Mouse (Mus musculus) forebrain, postnatal 0 days (tissue): Measurements from ENCODE around the gene Ucma. TPM values are rescaled to one million over a fixed set of nuclear protein-coding genes. Genes with fewer than 3 reads are reported as not detected.
A peak's percentile ranks its signal among the peaks of the same experiment; 100 is the strongest.

Experiments
- ATAC-seq: fragments of 200-750 bp; cut with Nextera tagmentation; 2 replicates; pipeline ENCODE4 v1.8.0; 2017; ENCODE audit warnings: mild to moderate bottlenecking, moderate library complexity
- DNase-seq: peaks from one replicate; pipeline ENCODE4 v3.0.0-alpha.2; 2015
- H3K27ac ChIP-seq: fragments of 300-500 bp; sonication (generic); 2 replicates; pipeline ENCODE4 v1.5.1; 2014; ENCODE audit warnings: low read depth, mild to moderate bottlenecking, antibody characterized with exemption, low read length, moderate library complexity, mixed read lengths
- H3K27me3 ChIP-seq: fragments of 300-500 bp; sonication (generic); 2 replicates; pipeline ENCODE4 v1.6.1; 2014; ENCODE audit warnings: mild to moderate bottlenecking, low read length, mixed read lengths; ENCODE audit not compliant: insufficient read depth
- H3K36me3 ChIP-seq: fragments of 300-500 bp; sonication (generic); 2 replicates; pipeline ENCODE4 v1.6.1; 2014; ENCODE audit warnings: mild to moderate bottlenecking, moderate library complexity; ENCODE audit not compliant: insufficient read depth
- H3K4me1 ChIP-seq: fragments of 300-500 bp; sonication (generic); 2 replicates; pipeline ENCODE4 v1.6.1; 2014; ENCODE audit warnings: antibody characterized with exemption; ENCODE audit not compliant: insufficient read depth
- H3K4me2 ChIP-seq: fragments of 300-500 bp; sonication (generic); 2 replicates; pipeline ENCODE4 v1.6.1; 2014; ENCODE audit warnings: low read depth, mild to moderate bottlenecking, moderate library complexity
- H3K4me3 ChIP-seq: fragments of 300-500 bp; sonication (generic); 2 replicates; pipeline ENCODE4 v1.5.1; 2014; ENCODE audit warnings: low read depth, low read length, mixed read lengths
- H3K9ac ChIP-seq: fragments of 300-500 bp; sonication (generic); 2 replicates; pipeline ENCODE4 v1.6.1; 2014; ENCODE audit warnings: mild to moderate bottlenecking
- H3K9me3 ChIP-seq: fragments of 300-500 bp; sonication (generic); 2 replicates; pipeline ENCODE4 v1.6.1; 2016; ENCODE audit warnings: low read length
- CTCF ChIP-seq: sonication (generic); IDR thresholded peaks from 2 replicates; pipeline ENCODE4 v1.5.1; 2016; ENCODE audit warnings: antibody characterized with exemption, control low read depth, low read depth
- WGBS: fragments of 180-500 bp; shearing (Covaris S2); extraction: QIAGEN DNeasy Blood & Tissue Kit; methylation state at CpG from one replicate; pipeline ENCODE4 v1.1.7; 2014; 5-methylcytosine and 5-hydroxymethylcytosine counted together
- polyA plus RNA-seq: library from polyadenylated mRNA; unstranded; fragments of >200 nt; fragmentation: Nextera tagmentation; extraction: Ambion mirVana; gene quantifications from 2 replicates; pipeline ENCODE4 v1.2.1, GENCODE M21; 2015
- total RNA-seq: library from RNA; depleted of rRNA; stranded (reverse); fragments of >200 nt; gene quantifications from 2 replicates; pipeline ENCODE4 v1.2.3, GENCODE M21; 2014; rRNA removed

Gene Ucma
- total and polyA plus RNA-seq, 2 experiments from 2014 or later = 0.27 TPM; not detected in 1

DNA sequence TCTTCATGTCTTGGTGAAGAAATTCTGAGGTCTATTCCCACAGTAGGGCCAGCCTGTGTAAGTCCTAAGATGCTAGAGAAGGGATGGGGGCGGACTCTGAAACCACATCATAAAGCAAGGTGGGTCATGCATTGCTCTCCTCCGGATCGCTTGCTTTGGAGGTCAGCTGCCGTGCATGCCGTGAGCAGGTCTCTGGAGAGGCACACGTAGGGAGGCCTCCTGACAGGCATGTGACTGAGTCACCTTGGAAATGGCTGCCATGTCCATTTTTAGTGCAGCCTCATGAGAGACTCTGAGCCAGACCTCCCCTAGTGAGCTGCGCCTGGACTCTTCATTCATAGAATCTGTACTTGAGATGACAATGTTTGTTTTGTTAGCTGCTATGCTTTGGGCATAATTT is 52.1 kb downstream of the Ucma start:
- no peaks in the 10 kb centered on the region for H3K27me3 ChIP-seq
- WGBS = 92% methylated on average over 7 of the region's 7 CpGs
- DNase-seq = no peak
- TF ChIP-seq CTCF = no peak
- no peak overlapping the region for H3K27ac ChIP-seq
- H3K9ac ChIP-seq = no peak overlapping the region
- H3K4me2 ChIP-seq = no peak overlapping the region
- H3K4me1 ChIP-seq = no peaks in the 10 kb centered on the region
- ATAC-seq = no peak
- no peaks in the 10 kb centered on the region for H3K9me3 ChIP-seq
- no peak overlapping the region for H3K4me3 ChIP-seq
- H3K36me3 ChIP-seq = no peaks in the 10 kb centered on the region; the same call in 1 of the 2 replicates

DNA sequence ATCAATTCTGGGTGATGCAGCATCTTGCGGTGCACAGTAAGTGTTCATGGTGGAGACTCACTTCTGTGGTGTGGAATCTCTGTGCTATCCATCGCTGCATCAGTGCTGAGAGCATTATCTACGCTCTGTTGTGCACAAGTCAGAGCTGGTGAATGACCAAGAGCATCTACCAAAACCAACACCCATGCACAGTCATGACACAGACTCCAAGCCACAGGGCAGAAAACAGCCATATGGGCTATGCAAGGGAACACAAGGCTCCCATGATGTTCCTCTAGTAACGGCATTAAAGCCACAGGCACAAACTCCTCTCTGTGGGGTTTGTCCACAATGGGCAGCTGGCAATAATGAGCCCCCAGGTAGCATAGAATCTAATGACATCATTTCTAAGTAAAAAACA is 53.9 kb downstream of the Ucma start:
- no peak for DNase-seq
- H3K9ac ChIP-seq = no peak overlapping the region

DNA sequence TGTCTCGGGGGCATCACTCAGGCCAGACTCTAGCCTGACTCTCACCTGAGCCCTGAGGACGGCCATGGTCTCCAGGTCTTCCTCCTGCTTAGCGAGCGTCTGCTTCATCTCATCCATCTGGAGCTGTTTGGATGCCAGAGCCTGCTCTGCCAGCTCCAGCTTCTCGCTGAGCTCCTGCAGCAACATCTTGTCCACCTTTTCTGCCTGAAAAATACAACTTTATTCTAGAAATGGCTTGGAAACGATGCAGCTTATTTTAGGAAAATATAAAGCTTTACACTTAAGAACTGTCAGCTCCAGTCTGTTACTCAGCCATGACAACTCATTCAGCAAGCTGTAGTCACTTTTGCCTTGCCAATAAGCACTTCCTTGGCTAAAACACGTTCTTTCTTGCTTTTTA is 55.3 kb downstream of the Ucma start:
- peak; percentile 53 for DNase-seq
- no peaks in the 10 kb centered on the region; the same call in 1 of the 2 replicates for H3K36me3 ChIP-seq
- ATAC-seq = peak; percentile 68
- WGBS = 55% methylated on average over 7 of the region's 7 CpGs
- no peak overlapping the region for H3K4me3 ChIP-seq
- H3K4me2 ChIP-seq = no peak overlapping the region
- no peak overlapping the region for H3K27ac ChIP-seq
- H3K27me3 ChIP-seq = no peaks in the 10 kb centered on the region
- H3K9me3 ChIP-seq = no peaks in the 10 kb centered on the region
- no peak for TF ChIP-seq CTCF
- 0 out of 2 replicates have a peak, but pooled peaks cover under 1% of the 10 kb centered on the region for H3K4me1 ChIP-seq
- no peak overlapping the region for H3K9ac ChIP-seq

More for the DNA sequence above, 53.9 kb downstream of the Ucma start:
- WGBS = 82% methylated on average over 4 of the region's 4 CpGs
- Histone ChIP-seq H3K9me3 (no peaks in the 10 kb centered on the region), H3K4me1 (no peaks in the 10 kb centered on the region), H3K27me3 (no peaks in the 10 kb centered on the region), H3K36me3 (no peaks in the 10 kb centered on the region; the same call in 1 of the 2 replicates), H3K27ac (no peak overlapping the region), H3K4me3 (no peak overlapping the region), H3K4me2 (no peak overlapping the region)
- no peak for ATAC-seq
- TF ChIP-seq CTCF = no peak

DNA sequence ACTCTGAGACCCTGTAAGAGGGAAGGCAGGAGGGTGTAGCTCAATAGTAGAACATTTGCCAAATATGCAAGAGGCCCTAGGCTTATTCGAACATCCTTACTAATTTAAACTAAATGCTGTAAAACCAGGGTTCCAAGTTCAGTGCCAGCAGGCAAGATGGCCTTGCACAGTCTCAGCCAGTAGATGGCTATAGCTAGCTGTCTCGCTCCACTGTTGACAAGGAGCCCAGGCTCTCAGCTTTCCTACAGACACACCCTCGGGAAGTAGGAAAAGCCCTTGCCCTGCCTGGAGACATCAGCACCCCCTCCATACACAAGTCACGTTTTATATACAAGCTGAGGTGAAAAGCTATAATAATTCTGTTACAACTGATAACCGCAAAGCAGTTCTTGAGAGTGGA is 56.7 kb downstream of the Ucma start:
- peaks cover 3% of the 10 kb centered on the region; the same call in 1 of the 2 replicates for H3K4me1 ChIP-seq
- H3K9me3 ChIP-seq = no peaks in the 10 kb centered on the region
- DNase-seq = no peak
- no peak overlapping the region for H3K4me2 ChIP-seq
- no peak overlapping the region for H3K27ac ChIP-seq
- H3K36me3 ChIP-seq = no peaks in the 10 kb centered on the region; the same call in 1 of the 2 replicates
- H3K9ac ChIP-seq = no peak overlapping the region
- 70% methylated on average over 5 of the region's 5 CpGs for WGBS
- ATAC-seq = no peak
- TF ChIP-seq CTCF = no peak
- H3K27me3 ChIP-seq = no peaks in the 10 kb centered on the region
- H3K4me3 ChIP-seq = no peak overlapping the region

DNA sequence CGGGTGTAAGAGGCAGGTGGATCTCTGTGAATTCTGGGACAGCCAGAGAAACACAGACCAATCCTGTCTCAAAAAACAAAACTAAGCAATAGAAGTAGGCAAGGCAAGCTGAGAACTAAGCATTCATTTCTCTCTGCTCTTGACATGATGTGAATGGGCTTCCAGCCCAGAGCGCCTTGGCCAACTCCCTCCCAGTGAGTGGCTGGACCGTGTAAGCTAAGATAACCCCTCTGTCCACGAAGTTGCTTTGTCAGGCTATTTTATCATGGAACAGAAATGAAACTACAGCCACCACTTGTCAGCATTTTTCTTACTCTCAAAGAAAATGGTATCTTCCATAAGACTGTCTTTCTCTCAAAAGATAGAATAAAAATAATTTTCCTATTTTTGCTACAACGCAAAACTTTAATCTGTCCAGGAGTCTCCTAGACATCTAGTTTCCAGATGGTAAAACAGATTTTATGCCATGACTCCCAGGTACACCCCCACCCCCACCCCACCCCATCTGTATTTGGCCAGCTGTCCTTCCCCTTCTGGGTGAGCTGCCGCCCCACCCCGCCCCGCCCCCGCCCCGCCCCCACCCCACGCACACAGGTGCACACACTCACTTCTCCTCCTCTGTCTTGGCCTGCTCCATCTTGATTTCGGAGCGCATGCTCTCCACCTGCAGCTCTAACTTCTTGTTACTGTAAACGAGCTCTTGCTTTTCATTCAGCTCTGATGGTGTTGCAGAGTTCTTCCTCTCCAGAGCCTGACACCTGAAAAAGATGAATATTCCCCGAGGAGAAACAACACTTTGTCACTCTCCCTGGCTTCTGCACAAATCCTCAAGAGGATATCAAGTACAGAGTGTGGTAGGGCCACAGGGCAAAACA is 57.9 kb downstream of the Ucma start:
- Histone ChIP-seq H3K9me3 (no peaks in the 10 kb centered on the region), H3K27ac (no peak overlapping the region), H3K4me1 (peaks cover 3% of the 10 kb centered on the region; the same call in 1 of the 2 replicates), H3K27me3 (no peaks in the 10 kb centered on the region), H3K9ac (no peak overlapping the region), H3K4me3 (no peak overlapping the region), H3K4me2 (no peak overlapping the region), H3K36me3 (no peaks in the 10 kb centered on the region)
- TF ChIP-seq CTCF = no peak
- 65% methylated on average over 15 of the region's 15 CpGs for WGBS
- DNase-seq = no peak
- no peak for ATAC-seq

DNA sequence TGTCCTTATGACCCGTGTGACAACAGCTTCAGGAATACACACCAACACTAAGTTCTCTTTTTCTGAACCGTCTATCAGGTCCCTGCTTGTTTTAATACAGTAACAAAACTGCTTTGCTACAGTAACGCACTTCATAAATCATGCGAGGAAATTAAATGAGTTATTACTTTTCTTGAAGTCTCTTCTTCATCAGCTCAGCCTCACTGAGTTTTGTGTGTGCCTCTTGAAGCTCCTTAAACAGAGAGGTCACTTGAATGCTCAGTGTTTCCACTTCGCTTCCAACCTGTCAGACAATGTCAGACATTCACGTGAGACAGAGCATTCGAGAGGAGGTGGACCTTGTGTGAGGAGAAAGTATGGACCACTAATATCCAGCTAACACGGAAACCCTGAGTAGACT is 58.9 kb downstream of the Ucma start:
- Histone ChIP-seq H3K36me3 (no peaks in the 10 kb centered on the region), H3K27me3 (no peaks in the 10 kb centered on the region), H3K9me3 (no peaks in the 10 kb centered on the region), H3K4me2 (no peak overlapping the region), H3K27ac (no peak overlapping the region), H3K4me3 (no peak overlapping the region), H3K9ac (no peak overlapping the region), H3K4me1 (peaks cover 3% of the 10 kb centered on the region; the same call in 1 of the 2 replicates)
- DNase-seq = no peak
- WGBS = 87% methylated on average over 8 of the region's 8 CpGs
- no peak for ATAC-seq
- TF ChIP-seq CTCF = no peak

DNA sequence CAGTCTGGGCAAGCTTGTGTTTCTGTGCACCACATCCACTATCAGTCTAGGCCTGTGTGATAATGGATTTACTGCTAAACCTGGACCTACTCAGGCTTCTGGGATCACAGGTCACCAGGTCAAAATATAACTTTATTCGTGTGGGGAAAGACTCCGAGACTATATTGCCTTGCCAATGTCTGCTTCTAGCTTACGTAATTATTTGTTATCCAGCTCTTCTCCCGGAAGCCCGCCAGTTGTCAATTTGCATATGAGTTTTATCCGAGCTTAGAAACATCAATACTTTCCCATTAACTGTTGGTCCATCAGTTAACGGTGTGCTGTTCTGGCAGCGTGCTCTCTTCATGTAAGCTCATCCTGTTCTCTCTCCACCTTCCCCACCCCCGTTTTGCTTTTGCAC is 59.3 kb downstream of the Ucma start:
- no peak for TF ChIP-seq CTCF
- Histone ChIP-seq H3K36me3 (no peaks in the 10 kb centered on the region), H3K4me1 (peaks cover 3% of the 10 kb centered on the region; the same call in 1 of the 2 replicates), H3K27me3 (no peaks in the 10 kb centered on the region), H3K9me3 (no peaks in the 10 kb centered on the region), H3K4me2 (no peak overlapping the region), H3K27ac (no peak overlapping the region), H3K9ac (no peak overlapping the region), H3K4me3 (no peak overlapping the region)
- WGBS = 75% methylated on average over 9 of the region's 9 CpGs
- DNase-seq = no peak
- ATAC-seq = no peak

Other genes with a start within 250 kb of the Ucma start
- gene Sephs1, start 94.6 kb upstream of the Ucma start, total RNA-seq = 62.0 and 78.4 TPM in 2 replicates
- 35.3 and 40.2 TPM in 2 replicates for gene Sephs1, start 94.6 kb upstream of the Ucma start, polyA plus RNA-seq
- gene Phyh, start 57.1 kb upstream of the Ucma start, total RNA-seq = 43.3 and 46.7 TPM in 2 replicates
- gene Phyh, start 57.1 kb upstream of the Ucma start, polyA plus RNA-seq = 65.7 and 80.5 TPM in 2 replicates
- 2.0 and 2.3 TPM in 2 replicates for gene Mcm10, start 36.7 kb downstream of the Ucma start, total RNA-seq
- gene Mcm10, start 36.7 kb downstream of the Ucma start, polyA plus RNA-seq = 1.9 and 2.0 TPM in 2 replicates
- gene Optn, start 87.9 kb downstream of the Ucma start, total RNA-seq = 24.1 and 25.1 TPM in 2 replicates
- 12.5 and 16.7 TPM in 2 replicates for gene Optn, start 87.9 kb downstream of the Ucma start, polyA plus RNA-seq
- gene Ccdc3, start 161.7 kb downstream of the Ucma start, total RNA-seq = 9.2 and 9.9 TPM in 2 replicates
- gene Ccdc3, start 161.7 kb downstream of the Ucma start, polyA plus RNA-seq = 2.9 and 4.7 TPM in 2 replicates